Mouse (Mus musculus): Measurements from ENCODE around the gene Aadacl2.

DNA sequence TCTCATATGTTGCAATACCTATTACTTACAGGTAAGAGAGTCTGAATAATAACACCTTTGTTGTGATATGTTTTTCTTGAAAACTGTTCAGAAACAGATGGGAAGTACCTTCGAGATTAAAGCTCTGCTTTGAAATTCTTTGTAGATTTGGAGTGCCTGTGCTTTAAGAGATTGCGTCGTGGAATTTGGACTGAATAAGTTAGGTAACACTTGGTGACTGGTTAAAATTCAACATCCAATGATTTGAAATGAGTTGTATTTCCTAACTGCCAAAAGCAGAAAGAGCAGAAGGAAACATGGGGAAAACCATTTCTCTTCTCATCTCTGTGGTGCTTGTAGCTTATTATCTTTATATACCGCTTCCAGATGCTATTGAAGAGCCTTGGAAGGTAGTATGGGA lies 25.0 kb downstream of the Aadacl2 start:
- TF ChIP-seq CTCF (IDR thresholded peaks at IDR 0.05; ENCODE audit: low read depth) = no peak
- TF ChIP-seq EP300 (optimal IDR thresholded peaks at IDR 0.05) = no peak

All from stomach, postnatal 0 days (tissue).